Mouse (Mus musculus) brain, embryonic 14.5 days (tissue): ENCODE data around the gene Col4a6. TPM values are rescaled to one million over a fixed set of nuclear protein-coding genes. Genes with fewer than 3 reads are reported as not detected.

Experiments used
- DNase-seq: peaks from one replicate; pipeline ENCODE4 v3.0.0-alpha.2; 2011; ENCODE audit warnings: low read depth
- CTCF ChIP-seq: fragments of 200-500 bp; IDR thresholded peaks from 2 replicates; pipeline ENCODE4 v1.5.1; 2012; ENCODE audit warnings: inconsistent platforms, mild to moderate bottlenecking, moderate library complexity, borderline replicate concordance; ENCODE audit not compliant: insufficient read depth, insufficient read length; ENCODE audit errors: extremely low read depth
- POLR2A ChIP-seq: fragments of 200-500 bp; IDR thresholded peaks from 2 replicates; pipeline ENCODE4 v1.6.1; 2012; ENCODE audit warnings: mild to moderate bottlenecking, inconsistent platforms, borderline replicate concordance; ENCODE audit not compliant: poor library complexity, insufficient read depth, insufficient read length, severe bottlenecking; ENCODE audit errors: extremely low read depth
- polyA plus RNA-seq: library from polyadenylated mRNA; depleted of rRNA; stranded (reverse); fragments of >200 nt; gene quantifications from 2 replicates; pipeline ENCODE4 v1.2.3, GENCODE M21; 2012

The Col4a6 gene
- polyA plus RNA-seq, 1 experiment = 4.6 TPM

DNA sequence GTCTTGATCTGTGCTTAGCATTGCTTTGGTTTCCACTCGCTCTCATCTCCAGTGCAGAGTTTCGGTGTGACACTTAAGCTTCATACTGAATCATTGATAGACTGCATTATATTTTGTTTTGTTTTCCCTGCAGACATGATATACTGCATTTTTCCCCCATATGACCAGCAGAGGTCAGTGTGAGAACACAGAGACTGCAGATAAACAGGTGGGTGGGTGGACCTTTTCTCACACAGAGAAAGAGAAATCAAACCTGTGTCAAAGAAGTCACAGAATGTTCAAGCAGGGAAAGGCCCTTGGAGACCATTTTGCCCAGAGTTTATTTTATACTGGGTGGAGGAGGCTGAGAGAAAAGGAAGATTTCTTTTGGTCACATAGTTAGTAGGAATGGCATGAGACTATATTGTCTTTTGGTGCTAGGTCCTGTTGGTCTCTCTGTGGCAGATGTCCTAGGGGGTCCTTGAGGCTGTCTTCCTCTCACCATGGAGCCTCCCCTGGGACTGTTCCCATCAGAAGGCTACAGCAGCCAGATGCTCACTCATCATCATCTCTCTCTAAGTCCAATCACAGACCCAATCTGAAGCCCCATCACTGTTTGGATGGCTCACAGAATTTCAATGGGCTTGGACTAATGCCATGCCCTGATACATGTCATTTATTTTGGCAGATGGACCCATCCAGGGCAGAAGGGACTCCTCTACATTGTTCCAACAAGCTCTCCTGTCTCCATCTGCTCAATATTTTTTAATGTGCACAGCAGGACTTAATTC lies 237.1 kb downstream of the Col4a6 start:
- no peak for TF ChIP-seq POLR2A
- peak; percentile 43; the same call in 1 of the 2 replicates for TF ChIP-seq CTCF
- DNase-seq = peak; percentile 57

DNA sequence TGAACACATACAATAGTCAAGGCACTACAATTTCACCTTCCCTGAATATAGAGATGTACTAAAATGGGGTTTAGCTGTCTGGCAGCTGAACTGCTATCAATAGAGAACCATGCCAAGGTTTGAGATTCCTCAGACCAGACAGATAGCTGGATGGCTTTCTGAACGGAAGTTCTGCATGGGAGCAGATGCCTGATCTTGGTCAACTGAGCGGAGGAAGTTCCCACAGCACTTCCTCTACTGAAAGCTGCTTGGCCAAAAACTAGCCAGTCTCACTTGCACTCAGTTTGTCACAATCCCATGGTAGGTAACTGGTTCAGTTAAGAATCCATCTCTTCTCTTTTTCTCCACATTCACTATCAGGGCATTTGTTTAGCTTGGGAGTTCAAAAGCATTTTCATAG lies 245.7 kb downstream of the Col4a6 start:
- no peak for DNase-seq
- TF ChIP-seq CTCF = no peak
- TF ChIP-seq POLR2A = no peak

DNA sequence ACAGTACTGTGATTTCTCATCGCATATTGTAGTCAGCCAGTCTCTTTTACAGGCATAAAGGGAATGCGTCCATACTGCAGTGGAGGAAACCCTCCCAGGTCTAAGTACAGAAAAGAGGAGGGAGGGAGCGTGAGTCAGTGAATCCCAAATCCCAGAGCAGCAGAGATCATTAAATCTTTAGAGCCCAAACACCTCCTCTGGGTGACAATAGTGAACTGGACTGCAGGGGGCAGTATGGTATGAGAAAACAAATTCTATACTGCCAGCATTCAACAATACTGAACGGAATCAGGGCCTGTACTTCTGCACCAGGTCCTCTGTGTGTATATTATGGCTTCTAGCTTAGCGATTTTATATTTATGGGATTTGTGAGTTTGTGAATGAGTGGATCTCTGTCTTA lies 261.1 kb downstream of the Col4a6 start:
- peak; percentile 76 for DNase-seq
- no peak for TF ChIP-seq POLR2A
- TF ChIP-seq CTCF = peak; percentile 40; the same call in 1 of the 2 replicates

- TF ChIP-seq POLR2A (no peak), CTCF (no peak)
- no peak for DNase-seq
These were observed 274.9 kb downstream of the Col4a6 start for GRCm38 (mm10) chrX:141198993-141199392.

DNA sequence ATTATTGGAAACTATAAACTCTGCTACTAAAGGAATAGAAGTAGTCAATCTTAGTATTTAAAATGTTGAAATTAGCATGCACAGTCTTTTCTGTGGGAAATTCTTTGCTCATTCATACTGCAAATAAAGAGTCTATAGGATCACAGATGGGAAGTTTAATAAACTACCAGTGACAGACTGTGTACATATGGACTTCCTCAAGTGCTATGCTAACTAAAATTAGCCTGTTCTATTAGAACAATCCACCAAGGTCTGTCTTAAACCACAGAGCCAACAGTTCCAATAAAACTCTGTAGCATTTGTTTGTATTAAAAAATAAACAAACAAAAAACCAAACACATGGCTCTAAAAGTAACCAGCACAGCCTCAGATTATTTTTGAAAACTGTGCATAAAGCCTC lies 278.8 kb downstream of the Col4a6 start:
- TF ChIP-seq CTCF = no peak
- no peak for TF ChIP-seq POLR2A
- DNase-seq = no peak

GRCm38 (mm10) chrX:141175353-141175752 lies 298.5 kb downstream of the Col4a6 start:
- TF ChIP-seq POLR2A = no peak
- TF ChIP-seq CTCF = peak; percentile 60; the same call in 1 of the 2 replicates
- peak; percentile 69 for DNase-seq

DNA sequence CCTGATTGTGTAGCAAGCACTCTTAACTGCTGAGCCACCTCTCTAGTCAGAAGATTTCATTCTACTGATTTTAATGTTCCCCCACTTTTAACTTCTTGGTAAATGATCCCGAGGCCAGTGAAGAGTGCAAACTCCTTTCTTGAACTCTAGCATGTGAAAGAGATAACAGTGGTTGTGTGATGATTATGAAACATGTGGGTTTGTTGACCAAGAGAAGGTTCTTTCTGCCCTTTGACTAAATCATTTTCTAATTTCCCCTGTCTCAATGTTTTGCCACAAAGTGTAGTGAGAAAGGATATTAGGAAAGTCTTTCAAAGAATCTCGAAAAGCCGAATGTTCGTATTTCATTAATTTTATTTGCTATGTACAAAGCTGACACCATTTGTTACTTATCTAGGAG lies 308.8 kb downstream of the Col4a6 start:
- no peak for DNase-seq
- no peak for TF ChIP-seq POLR2A
- no peak for TF ChIP-seq CTCF

DNA sequence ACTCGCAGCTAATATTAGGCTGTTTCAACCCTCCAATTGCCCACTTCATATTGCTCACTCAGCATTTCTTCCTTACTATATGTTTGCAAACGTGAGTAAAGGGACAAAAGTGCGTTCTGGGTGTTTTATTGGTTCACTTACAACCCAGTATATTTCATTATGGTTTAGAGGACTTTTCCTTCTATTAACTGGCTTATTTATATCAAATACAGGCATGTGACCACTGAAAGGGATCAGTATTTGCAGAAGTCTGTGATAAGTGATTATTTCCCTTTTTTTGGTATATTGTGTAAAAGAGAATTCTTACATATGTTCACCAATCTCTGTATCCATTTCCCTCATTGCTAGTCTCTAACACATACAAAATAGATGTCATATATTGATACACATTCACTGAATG lies 313.5 kb downstream of the Col4a6 start:
- DNase-seq = no peak

DNA sequence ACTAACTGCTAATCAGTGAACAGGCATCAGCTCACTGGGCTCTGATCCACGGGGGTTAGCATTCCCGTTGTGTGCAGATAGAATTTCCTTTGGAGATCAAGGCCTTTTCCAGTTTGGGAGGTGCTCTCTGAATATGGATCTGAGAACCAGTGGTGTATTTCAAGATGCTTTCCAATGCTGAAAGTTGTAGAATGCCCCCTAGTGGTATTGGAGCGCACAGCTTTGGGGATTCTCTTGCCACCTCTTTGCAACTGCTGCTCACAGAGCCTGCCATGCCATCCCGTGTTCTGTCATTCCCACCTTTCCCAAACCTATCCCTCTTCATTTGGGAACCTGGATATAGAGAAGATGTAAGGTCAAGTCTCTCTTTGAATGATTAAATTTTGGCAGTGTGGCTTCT lies 315.7 kb downstream of the Col4a6 start:
- TF ChIP-seq POLR2A (no peak), CTCF (peak; percentile 56; the same call in 1 of the 2 replicates)

More for the DNA sequence above, 313.5 kb downstream of the Col4a6 start:
- TF ChIP-seq CTCF (no peak), POLR2A (no peak)

DNA sequence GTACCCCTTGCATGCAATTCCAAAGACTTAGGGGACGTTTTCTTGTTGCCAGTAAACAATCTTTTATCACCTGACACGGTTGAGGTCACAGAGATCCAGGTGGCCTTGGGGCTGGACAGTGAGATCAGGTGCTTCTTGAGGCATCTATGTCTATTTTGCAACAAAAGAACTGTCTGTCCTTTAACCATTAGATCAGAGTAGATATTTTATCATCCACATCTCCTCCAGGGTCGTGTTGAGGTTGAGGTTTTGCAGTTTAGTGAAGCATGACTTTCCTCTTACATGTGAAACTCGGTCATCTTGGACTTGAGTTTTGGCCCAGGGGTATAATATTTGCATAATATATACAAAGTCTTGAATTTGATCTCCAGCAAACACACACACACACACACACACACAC lies 316.2 kb downstream of the Col4a6 start:
- TF ChIP-seq CTCF (no peak), POLR2A (no peak)
- no peak for DNase-seq

More for the DNA sequence above, 315.7 kb downstream of the Col4a6 start:
- peak; percentile 8 for DNase-seq

DNA sequence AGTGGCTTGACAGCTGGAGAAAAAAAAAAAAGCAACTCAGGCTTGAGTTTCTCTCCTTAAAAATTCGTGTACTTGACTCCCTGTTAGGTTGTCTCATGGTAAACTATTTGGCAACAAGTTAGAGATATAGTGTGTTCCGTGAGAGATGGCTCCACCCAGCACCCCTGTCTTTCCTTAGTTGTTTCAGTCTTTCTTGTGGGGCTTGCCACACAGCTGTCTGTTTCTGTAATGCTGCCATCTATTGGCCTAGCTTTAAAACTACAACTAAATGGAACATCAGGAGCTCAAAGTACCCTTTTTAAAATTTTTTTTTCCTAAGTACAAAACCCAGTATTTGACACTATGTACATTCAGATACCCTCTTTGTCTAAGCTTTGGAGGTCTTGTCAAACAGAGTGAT lies 317.2 kb downstream of the Col4a6 start:
- peak; percentile 44 for DNase-seq
- no peak for TF ChIP-seq POLR2A
- peak; percentile 47; the same call in 1 of the 2 replicates for TF ChIP-seq CTCF

DNA sequence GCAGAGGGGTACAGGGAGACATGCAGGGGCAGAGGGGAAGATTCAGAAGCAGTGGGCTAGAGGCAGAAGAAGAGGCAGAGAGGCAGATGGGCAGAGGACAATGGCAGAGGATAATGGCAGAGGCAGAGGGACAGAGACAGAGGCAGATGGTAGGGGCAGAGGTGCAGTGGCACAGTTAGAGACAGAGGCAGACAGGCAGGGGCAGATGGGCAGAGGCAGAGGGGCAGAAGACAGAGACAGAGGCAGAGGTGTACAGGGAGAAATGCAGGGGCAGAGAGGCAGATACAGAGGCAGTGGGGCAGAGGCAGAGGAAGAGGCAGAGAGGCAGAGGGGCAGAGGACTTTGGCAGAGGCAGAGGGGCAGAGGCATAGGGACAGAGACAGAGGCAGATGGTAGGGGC lies 322.7 kb downstream of the Col4a6 start:
- no peak for DNase-seq
- TF ChIP-seq POLR2A (no peak), CTCF (no peak)

- no peak for TF ChIP-seq CTCF
- no peak for DNase-seq
These were observed 323.6 kb downstream of the Col4a6 start for GRCm38 (mm10) chrX:141150290-141150689.
